Mouse (Mus musculus): Measurements from ENCODE around the gene Gm5269. TPM values are rescaled to one million over a fixed set of nuclear protein-coding genes. Genes with fewer than 3 reads are reported as not detected.
A peak's percentile ranks its signal among the peaks of the same experiment; 100 is the strongest.

The Gm5269 gene
- polyA plus RNA-seq, 1 experiment from 2014 or later, result not detected

DNA sequence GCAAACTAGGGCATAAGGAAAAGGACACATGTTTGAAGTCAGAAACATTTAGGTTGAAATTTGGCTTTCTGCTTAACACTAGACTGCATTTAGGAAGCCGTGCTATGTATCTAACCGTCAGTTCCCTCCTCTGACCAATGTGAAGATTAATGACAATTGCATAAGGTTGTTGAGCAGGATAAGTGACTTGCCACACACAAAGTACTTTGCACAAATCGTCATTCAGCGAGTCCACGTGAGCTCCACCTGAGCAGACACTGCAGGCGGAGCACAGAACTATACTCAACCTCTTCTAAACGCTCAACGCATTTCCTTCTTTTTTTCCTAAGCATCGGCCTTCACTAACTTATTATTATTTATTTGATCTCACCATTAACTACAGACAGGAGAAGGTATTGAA lies 3.3 kb downstream of the Gm5269 start:
- Histone ChIP-seq H3K4me3 (ENCODE audit: low read length) (no peak overlapping the region), H3K27me3 (replicated peaks; ENCODE audit: control insufficient read depth, insufficient read depth, low read length) (no peaks in the 10 kb centered on the region), H3K4me1 (ENCODE audit: control insufficient read depth, insufficient read depth, low read length) (no peaks in the 10 kb centered on the region), H3K9me3 (ENCODE audit: control insufficient read depth, low read length) (no peaks in the 10 kb centered on the region), H3K4me2 (ENCODE audit: low read depth, low read length) (no peak overlapping the region), H3K9ac (ENCODE audit: low read depth, low read length) (no peak overlapping the region), H3K27ac (ENCODE audit: low read length) (no peak overlapping the region), H3K36me3 (ENCODE audit: control insufficient read depth, insufficient read depth, low read length) (no peaks in the 10 kb centered on the region)
- 64% methylated on average over 9 of the region's 9 CpGs for WGBS
- ATAC-seq, result peak; percentile 82

DNA sequence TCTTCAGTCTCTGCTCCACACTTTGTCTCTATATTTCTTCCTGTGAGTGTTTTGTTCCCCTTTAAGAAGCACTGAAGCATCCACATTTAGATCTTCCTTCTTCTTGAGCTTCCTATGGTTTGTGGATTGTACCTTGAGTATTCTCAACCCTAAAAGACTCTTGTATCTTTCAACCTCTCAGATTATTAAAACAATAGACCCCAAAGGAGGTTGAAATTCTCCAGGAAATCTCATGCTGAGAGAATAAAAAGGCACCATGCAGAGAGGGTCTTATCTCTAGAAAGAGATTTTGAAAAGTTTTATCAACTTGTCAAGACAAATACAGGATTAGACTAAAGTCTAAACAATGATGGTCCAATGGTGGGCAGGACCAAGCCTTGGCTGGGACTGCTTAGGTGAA lies 6.7 kb downstream of the Gm5269 start:
- no peaks in the 10 kb centered on the region for H3K4me1 ChIP-seq (ENCODE audit: control insufficient read depth, insufficient read depth, low read length)
- no peak overlapping the region for H3K9ac ChIP-seq (ENCODE audit: low read depth, low read length)
- ATAC-seq, result no peak
- no peak overlapping the region for H3K4me3 ChIP-seq (ENCODE audit: low read length)
- H3K36me3 ChIP-seq (ENCODE audit: control insufficient read depth, insufficient read depth, low read length), result no peaks in the 10 kb centered on the region
- H3K9me3 ChIP-seq (ENCODE audit: control insufficient read depth, low read length), result no peaks in the 10 kb centered on the region
- no peak overlapping the region for H3K27ac ChIP-seq (ENCODE audit: low read length)
- no peak overlapping the region for H3K4me2 ChIP-seq (ENCODE audit: low read depth, low read length)
- no peaks in the 10 kb centered on the region for H3K27me3 ChIP-seq (replicated peaks; ENCODE audit: control insufficient read depth, insufficient read depth, low read length)

DNA sequence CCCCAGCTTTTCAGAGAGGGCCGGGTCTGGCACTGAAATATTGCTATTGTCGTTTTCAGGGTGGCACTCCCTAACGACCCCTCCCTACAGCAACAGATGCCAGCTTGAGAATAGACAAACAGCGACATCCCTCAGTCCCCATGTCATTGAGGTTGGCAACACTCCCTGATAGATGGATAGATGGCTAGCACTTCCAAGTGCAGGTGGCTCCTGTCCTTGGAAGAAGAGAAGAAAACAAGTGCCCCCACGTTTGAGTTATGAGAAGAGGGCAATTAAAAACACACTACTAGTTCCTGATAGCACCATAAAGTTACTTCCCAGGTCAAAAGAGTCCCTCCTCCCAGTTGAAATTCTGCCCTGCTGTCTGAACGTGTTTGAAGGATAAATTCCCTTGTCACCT lies 8.0 kb downstream of the Gm5269 start:
- Histone ChIP-seq H3K4me1 (ENCODE audit: control insufficient read depth, insufficient read depth, low read length) (no peaks in the 10 kb centered on the region), H3K4me2 (ENCODE audit: low read depth, low read length) (no peak overlapping the region), H3K9ac (ENCODE audit: low read depth, low read length) (no peak overlapping the region), H3K27me3 (replicated peaks; ENCODE audit: control insufficient read depth, insufficient read depth, low read length) (no peaks in the 10 kb centered on the region), H3K9me3 (ENCODE audit: control insufficient read depth, low read length) (no peaks in the 10 kb centered on the region), H3K4me3 (ENCODE audit: low read length) (no peak overlapping the region), H3K36me3 (ENCODE audit: control insufficient read depth, insufficient read depth, low read length) (no peaks in the 10 kb centered on the region), H3K27ac (ENCODE audit: low read length) (no peak overlapping the region)
- no peak for ATAC-seq
- 37% methylated on average over 6 of the region's 6 CpGs for WGBS

DNA sequence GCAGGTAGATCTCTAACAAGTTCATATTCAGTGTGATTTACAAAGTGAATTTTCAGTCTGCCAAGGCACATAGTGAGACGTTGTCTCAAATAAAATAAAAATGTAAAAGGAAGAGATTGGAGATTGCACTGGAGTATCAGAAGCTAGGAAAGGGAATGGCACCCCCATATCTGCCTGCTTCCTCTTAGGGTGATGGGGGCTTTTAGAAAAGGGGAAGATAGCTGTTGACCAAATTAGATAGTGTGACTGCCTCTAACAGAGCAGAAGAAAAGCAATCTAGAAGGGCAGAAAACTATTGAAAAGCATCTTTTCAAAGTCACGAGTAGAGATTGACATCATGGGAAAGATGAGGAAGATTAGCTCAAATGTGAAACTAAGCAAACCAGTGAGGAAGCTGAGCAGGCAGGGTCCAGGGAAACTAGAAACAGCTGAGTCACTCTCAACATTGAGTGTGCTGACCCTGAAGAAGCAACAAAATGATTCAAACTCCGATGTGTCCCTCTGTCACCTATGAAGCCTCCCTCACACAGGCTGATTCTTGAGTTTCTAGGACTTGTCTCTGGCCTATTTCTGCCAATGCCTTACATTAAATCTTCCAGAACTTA lies 8.7 kb downstream of the Gm5269 start:
- 74% methylated on average over 3 of the region's 3 CpGs for WGBS

DNA sequence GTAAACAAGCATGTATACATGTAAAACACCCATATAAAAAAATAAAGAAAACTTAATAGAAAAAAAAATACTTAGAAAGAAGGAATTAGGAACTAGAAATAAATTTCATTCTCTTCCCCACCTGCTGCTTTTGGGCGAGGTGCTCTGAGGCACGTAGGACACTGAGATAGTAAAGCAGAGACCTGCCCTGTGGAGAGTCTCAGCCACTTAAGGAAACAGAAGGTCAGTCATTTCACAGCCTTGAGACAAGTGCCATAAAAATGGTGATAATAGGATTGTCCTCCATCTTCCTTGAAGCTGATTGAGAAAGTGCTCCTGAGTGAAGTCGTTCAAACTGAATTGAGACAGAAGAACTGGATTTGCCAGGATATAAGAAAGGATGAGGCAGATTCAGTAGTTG lies 12.6 kb downstream of the Gm5269 start:
- Histone ChIP-seq H3K4me3 (ENCODE audit: low read length) (no peak overlapping the region), H3K27me3 (replicated peaks; ENCODE audit: control insufficient read depth, insufficient read depth, low read length) (no peaks in the 10 kb centered on the region), H3K9ac (ENCODE audit: low read depth, low read length) (no peak overlapping the region), H3K36me3 (ENCODE audit: control insufficient read depth, insufficient read depth, low read length) (no peaks in the 10 kb centered on the region), H3K4me1 (ENCODE audit: control insufficient read depth, insufficient read depth, low read length) (no peaks in the 10 kb centered on the region), H3K9me3 (ENCODE audit: control insufficient read depth, low read length) (no peaks in the 10 kb centered on the region), H3K4me2 (ENCODE audit: low read depth, low read length) (no peak overlapping the region), H3K27ac (ENCODE audit: low read length) (no peak overlapping the region; the same call in 1 of the 2 replicates)
- 54% methylated on average over 3 of the region's 3 CpGs for WGBS
- ATAC-seq, result peak; percentile 64

More for the DNA sequence above, 8.7 kb downstream of the Gm5269 start:
- Histone ChIP-seq H3K4me2 (ENCODE audit: low read depth, low read length) (no peak overlapping the region), H3K9me3 (ENCODE audit: control insufficient read depth, low read length) (no peaks in the 10 kb centered on the region), H3K4me1 (ENCODE audit: control insufficient read depth, insufficient read depth, low read length) (no peaks in the 10 kb centered on the region), H3K9ac (ENCODE audit: low read depth, low read length) (no peak overlapping the region), H3K4me3 (ENCODE audit: low read length) (no peak overlapping the region), H3K27ac (ENCODE audit: low read length) (no peak overlapping the region), H3K36me3 (ENCODE audit: control insufficient read depth, insufficient read depth, low read length) (no peaks in the 10 kb centered on the region), H3K27me3 (replicated peaks; ENCODE audit: control insufficient read depth, insufficient read depth, low read length) (no peaks in the 10 kb centered on the region)
- no peak for ATAC-seq

DNA sequence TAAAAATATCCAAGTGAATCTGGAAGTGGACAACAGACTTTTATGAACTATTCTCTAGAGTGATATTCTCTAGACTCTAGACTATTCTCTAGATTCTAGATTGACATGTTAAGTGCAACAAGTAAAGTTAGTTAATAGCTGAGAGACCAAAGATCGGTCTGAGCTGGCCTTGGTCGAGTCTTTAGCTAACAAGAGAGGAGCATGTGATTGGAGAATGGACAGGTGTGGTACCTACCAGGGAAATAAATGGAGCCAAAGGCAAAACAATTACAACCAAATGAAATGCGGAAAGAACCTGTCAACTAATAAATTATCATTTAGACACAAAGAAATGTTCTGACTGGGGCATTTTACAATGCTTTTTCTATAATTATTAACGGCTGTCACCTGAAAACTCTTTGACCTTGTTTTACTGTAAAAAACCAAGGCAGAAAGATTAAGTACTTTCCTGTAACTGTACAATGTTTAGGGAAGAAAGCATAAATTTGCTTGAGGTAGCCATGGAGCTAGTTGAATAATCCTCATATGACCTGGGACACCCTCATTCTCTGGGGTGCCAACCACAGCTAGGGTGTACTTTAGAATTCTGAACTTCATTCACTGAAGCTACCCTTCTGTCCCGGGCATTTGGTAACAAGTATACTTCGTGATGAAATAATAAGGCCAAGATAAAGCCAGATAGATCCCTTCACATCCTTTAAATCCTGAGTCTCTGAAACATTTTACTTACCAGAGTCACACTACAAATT lies 13.4 kb downstream of the Gm5269 start:
- H3K9ac ChIP-seq (ENCODE audit: low read depth, low read length), result no peak overlapping the region
- no peaks in the 10 kb centered on the region for H3K36me3 ChIP-seq (ENCODE audit: control insufficient read depth, insufficient read depth, low read length)
- no peak overlapping the region for H3K4me2 ChIP-seq (ENCODE audit: low read depth, low read length)
- ATAC-seq, result peak; percentile 88
- 74% methylated on average over 6 of the region's 6 CpGs for WGBS
- no peaks in the 10 kb centered on the region for H3K9me3 ChIP-seq (ENCODE audit: control insufficient read depth, low read length)
- peak overlapping the region; percentile 71 for H3K27ac ChIP-seq (ENCODE audit: low read length)
- no peaks in the 10 kb centered on the region for H3K27me3 ChIP-seq (replicated peaks; ENCODE audit: control insufficient read depth, insufficient read depth, low read length)
- H3K4me3 ChIP-seq (ENCODE audit: low read length), result no peak overlapping the region
- H3K4me1 ChIP-seq (ENCODE audit: control insufficient read depth, insufficient read depth, low read length), result no peaks in the 10 kb centered on the region

DNA sequence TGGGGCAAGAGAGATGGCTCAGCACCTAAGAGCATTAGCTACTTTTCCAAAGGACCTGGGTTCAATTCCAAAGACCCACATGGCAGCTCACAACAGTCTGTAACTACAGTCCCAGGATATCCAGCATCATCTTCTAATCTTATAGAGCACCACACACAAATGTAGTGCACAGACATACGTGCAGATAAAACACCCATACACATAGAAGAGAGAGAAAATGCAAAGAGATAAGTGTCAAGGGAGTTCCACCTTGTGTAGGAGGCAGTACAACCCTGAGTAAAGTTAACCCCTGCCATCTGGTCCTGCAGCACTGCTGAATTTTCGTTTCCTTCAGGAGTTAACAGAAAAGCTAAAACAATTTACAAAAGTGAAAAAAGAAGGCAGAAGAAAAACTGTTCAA lies 14.4 kb downstream of the Gm5269 start:
- Histone ChIP-seq H3K4me2 (ENCODE audit: low read depth, low read length) (no peak overlapping the region), H3K4me3 (ENCODE audit: low read length) (no peak overlapping the region), H3K36me3 (ENCODE audit: control insufficient read depth, insufficient read depth, low read length) (no peaks in the 10 kb centered on the region), H3K9ac (ENCODE audit: low read depth, low read length) (no peak overlapping the region), H3K27ac (ENCODE audit: low read length) (no peak overlapping the region), H3K9me3 (ENCODE audit: control insufficient read depth, low read length) (no peaks in the 10 kb centered on the region), H3K27me3 (replicated peaks; ENCODE audit: control insufficient read depth, insufficient read depth, low read length) (no peaks in the 10 kb centered on the region), H3K4me1 (ENCODE audit: control insufficient read depth, insufficient read depth, low read length) (no peaks in the 10 kb centered on the region)
- WGBS, result 71% methylated on average over 2 of the region's 2 CpGs
- no peak for ATAC-seq

DNA sequence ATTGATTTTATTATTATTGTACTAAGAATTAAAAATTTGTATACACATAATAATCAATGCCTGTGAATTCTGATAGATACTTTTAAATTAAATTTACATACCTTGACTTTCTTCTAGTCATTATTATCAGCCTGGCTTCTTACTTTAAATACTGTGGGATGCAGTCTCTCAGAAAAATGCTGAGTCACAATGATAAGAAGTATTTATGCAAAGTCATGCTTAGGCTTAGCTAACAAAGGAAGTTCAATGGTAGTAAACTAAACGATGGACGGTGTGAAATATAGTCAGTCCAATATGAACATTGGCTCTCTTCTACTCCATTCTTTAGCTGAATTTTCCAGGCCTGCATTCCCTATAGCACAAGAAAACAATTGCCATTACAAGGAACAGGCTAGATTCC lies 16.8 kb downstream of the Gm5269 start:
- Histone ChIP-seq H3K27me3 (replicated peaks; ENCODE audit: control insufficient read depth, insufficient read depth, low read length) (no peaks in the 10 kb centered on the region), H3K4me2 (ENCODE audit: low read depth, low read length) (no peak overlapping the region), H3K4me1 (ENCODE audit: control insufficient read depth, insufficient read depth, low read length) (peaks cover 3% of the 10 kb centered on the region), H3K4me3 (ENCODE audit: low read length) (no peak overlapping the region), H3K9me3 (ENCODE audit: control insufficient read depth, low read length) (no peaks in the 10 kb centered on the region), H3K27ac (ENCODE audit: low read length) (no peak overlapping the region), H3K36me3 (ENCODE audit: control insufficient read depth, insufficient read depth, low read length) (no peaks in the 10 kb centered on the region), H3K9ac (ENCODE audit: low read depth, low read length) (no peak overlapping the region)
- 74% methylated on average over 2 of the region's 2 CpGs for WGBS
- no peak for ATAC-seq

DNA sequence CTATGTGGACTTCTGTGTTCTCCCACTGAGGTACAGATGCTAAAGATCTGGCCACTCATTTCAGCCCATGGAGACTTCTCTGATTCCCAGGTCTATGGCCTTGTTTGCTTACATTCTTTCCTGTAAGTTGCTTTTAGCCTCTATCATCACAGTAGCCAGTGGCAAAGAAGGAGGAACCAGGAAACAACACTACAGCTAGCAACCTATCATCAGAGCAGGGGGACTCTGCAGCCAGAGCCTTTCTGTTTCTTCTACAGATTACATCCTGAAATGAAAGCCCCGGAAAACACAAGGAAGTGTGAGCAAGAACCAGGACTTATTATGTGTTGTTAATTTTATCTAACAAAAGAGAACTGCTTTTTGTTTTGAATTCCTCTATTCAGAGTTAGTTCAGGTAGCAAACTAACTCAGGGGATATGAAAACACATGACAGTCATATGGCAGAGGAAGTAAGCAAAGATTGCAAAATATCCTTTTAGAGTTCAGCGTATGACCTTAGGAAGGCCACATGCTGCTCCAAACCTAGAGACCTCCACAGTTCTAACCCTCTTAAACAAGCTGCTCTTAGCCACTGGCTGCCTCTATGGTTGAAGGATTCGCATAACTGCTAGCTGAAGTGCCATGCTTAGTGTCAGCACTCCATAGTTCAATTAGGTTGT lies 21.5 kb downstream of the Gm5269 start:
- Histone ChIP-seq H3K27me3 (replicated peaks; ENCODE audit: control insufficient read depth, insufficient read depth, low read length) (no peaks in the 10 kb centered on the region), H3K27ac (ENCODE audit: low read length) (peak overlapping the region; percentile 53), H3K36me3 (ENCODE audit: control insufficient read depth, insufficient read depth, low read length) (no peaks in the 10 kb centered on the region), H3K9ac (ENCODE audit: low read depth, low read length) (no peak overlapping the region), H3K4me2 (ENCODE audit: low read depth, low read length) (no peak overlapping the region), H3K9me3 (ENCODE audit: control insufficient read depth, low read length) (no peaks in the 10 kb centered on the region), H3K4me1 (ENCODE audit: control insufficient read depth, insufficient read depth, low read length) (peaks cover 16% of the 10 kb centered on the region), H3K4me3 (ENCODE audit: low read length) (no peak overlapping the region)
- peak; percentile 49 for ATAC-seq
- 56% methylated on average over 3 of the region's 3 CpGs for WGBS
